Mouse (Mus musculus): Measurements from ENCODE around the gene Olfr358. TPM values are rescaled to one million over a fixed set of nuclear protein-coding genes. Genes with fewer than 3 reads are reported as not detected.

Gene Olfr358
- total RNA-seq (2021), result not detected

DNA sequence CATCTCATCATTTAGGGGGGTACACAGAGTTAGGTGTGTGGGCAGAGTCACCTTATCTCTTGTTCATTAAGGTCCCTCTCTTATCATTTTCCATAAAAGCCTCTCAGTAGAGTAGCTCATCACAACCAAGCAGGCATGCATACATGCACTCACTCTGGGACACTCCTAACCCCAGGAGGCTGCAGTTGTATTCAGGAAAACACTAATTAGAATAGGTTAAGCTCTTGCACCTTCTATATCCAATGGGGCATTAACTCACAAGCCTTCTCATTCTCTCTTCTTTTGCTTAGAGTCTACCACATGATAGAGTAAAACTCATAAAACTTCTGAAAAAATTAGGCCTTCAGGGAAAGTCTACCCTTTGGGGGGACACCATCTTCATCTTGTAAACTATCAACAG lies at the start of gene Olfr358:
Olfr358 (minus strand) TSS at position 101 of the 400 bp plus-strand sequence.
- DNase-seq (ENCODE audit: extremely low spot score in 1 of 2, low spot score in 1 of 2), result no peak

- DNase-seq (ENCODE audit: extremely low spot score in 1 of 2, low spot score in 1 of 2), result no peak
Measured at GRCm38 (mm10) chr2:36997030-36997429, 12.1 kb downstream of the Olfr358 start.

GRCm38 (mm10) chr2:36993527-36993926 lies 15.6 kb downstream of the Olfr358 start, which contains the start of gene Olfr357:
TSS of gene Olfr357 (plus strand) at chr2:36993827.
- DNase-seq (ENCODE audit: extremely low spot score in 1 of 2, low spot score in 1 of 2), result no peak

Other genes starting within 250 kb of the Olfr358 start
- not detected for gene Olfr348, start 225.1 kb downstream of the Olfr358 start, total RNA-seq (2021)
- not detected for gene Olfr50, start 218.8 kb downstream of the Olfr358 start, total RNA-seq (2021)
- gene Olfr3, start 192.3 kb downstream of the Olfr358 start, total RNA-seq (2021), result not detected
- not detected for gene Olfr350, start 163.0 kb downstream of the Olfr358 start, total RNA-seq (2021)
- not detected for gene Olfr351, start 146.7 kb downstream of the Olfr358 start, total RNA-seq (2021)
- not detected for gene Olfr352, start 140.9 kb downstream of the Olfr358 start, total RNA-seq (2021)
- not detected for gene Olfr353, start 116.4 kb downstream of the Olfr358 start, total RNA-seq (2021)
- not detected for gene Olfr354, start 103.7 kb downstream of the Olfr358 start, total RNA-seq (2021)
- not detected for gene Olfr355, start 80.4 kb downstream of the Olfr358 start, total RNA-seq (2021)
- not detected for gene Olfr356, start 72.2 kb downstream of the Olfr358 start, total RNA-seq (2021)
- not detected for gene Olfr357, start 15.5 kb downstream of the Olfr358 start, total RNA-seq (2021)
- gene Olfr360, start 56.4 kb upstream of the Olfr358 start, total RNA-seq (2021), result not detected
- not detected for gene Olfr361, start 80.0 kb upstream of the Olfr358 start, total RNA-seq (2021)
- gene Olfr362, start 108.6 kb upstream of the Olfr358 start, total RNA-seq (2021), result not detected
- not detected for gene Olfr364-ps1, start 130.0 kb upstream of the Olfr358 start, total RNA-seq (2021)
- under 1 TPM in 1 of 2 experiments, not detected in 1; 0.12 TPM for gene Olfr365, start 178.9 kb upstream of the Olfr358 start, total RNA-seq (2021)
- not detected for gene Olfr366, start 202.2 kb upstream of the Olfr358 start, total RNA-seq (2021)

Data from layer of hippocampus, postnatal 25 days (tissue).